Mouse (Mus musculus) granulocyte monocyte progenitor cell, adult 5-6 weeks (primary cell): ENCODE data around the gene Pold2. TPM values are rescaled to one million over a fixed set of nuclear protein-coding genes. Genes with fewer than 3 reads are reported as not detected.
"Not testable (repeated sequence)": the region's sequence is repeated elsewhere in the genome, so short reads cannot be mapped to it uniquely, and the experiment has no call there.

Experiments
- ATAC-seq: replicated peaks from 2 replicates; pipeline ENCODE4 v1.8.0; 2016; ENCODE audit warnings: mild to moderate bottlenecking, moderate TSS enrichment, inconsistent platforms; ENCODE audit not compliant: poor library complexity, severe bottlenecking
- total RNA-seq, 2 experiments: library from RNA; stranded (forward) in 1 of 2; stranded (reverse) in 1 of 2; fragments of 200-712, 200-1000 nt in 1 of 2; fragments of >200 nt in 1 of 2; fragmentation: Nextera tagmentation in 1 of 2; gene quantifications; 2 replicates each; pipeline ENCODE4 v1.2.3; 2014 to 2017

Pold2 gene
- total RNA-seq, 2 experiments from 2014 or later: 88.5 to 95.4 TPM

GRCm38 (mm10) chr11:5899286-5899685, 21.2 kb upstream of the Pold2 start:
- ATAC-seq: no peak

GRCm38 (mm10) chr11:5898531-5898930, 20.4 kb upstream of the Pold2 start, which contains the start of gene Myl7:
Gene Myl7 (minus strand): TSS chr11:5898782.
- ATAC-seq: no peak

- ATAC-seq: no peak
Measured at GRCm38 (mm10) chr11:5897839-5898238, 19.7 kb upstream of the Pold2 start.

GRCm38 (mm10) chr11:5897230-5897629, 19.1 kb upstream of the Pold2 start:
- ATAC-seq: 0 out of 2 replicates have a peak, but pooled peaks have one; percentile 10

GRCm38 (mm10) chr11:5893807-5894206, 15.7 kb upstream of the Pold2 start:
- no peak for ATAC-seq

- no peak for ATAC-seq
Measured at GRCm38 (mm10) chr11:5892810-5893368, 14.8 kb upstream of the Pold2 start.

GRCm38 (mm10) chr11:5892151-5892591, 14.1 kb upstream of the Pold2 start:
- ATAC-seq: peak; percentile 83

- ATAC-seq: not testable (repeated sequence)
Measured at GRCm38 (mm10) chr11:5888563-5888962, 10.5 kb upstream of the Pold2 start.

- no peak for ATAC-seq
Measured at GRCm38 (mm10) chr11:5887250-5887649, 9.2 kb upstream of the Pold2 start.

- ATAC-seq: peak; percentile 60
Measured at GRCm38 (mm10) chr11:5886187-5886586, 8.1 kb upstream of the Pold2 start.

GRCm38 (mm10) chr11:5882518-5882917, 4.4 kb upstream of the Pold2 start:
- ATAC-seq: peak; percentile 33

GRCm38 (mm10) chr11:5879905-5880304, 1.8 kb upstream of the Pold2 start:
- peak; percentile 36; the same call in 1 of the 2 replicates for ATAC-seq

GRCm38 (mm10) chr11:5878661-5879060, 569 bp upstream of the Pold2 start:
- no peak for ATAC-seq

GRCm38 (mm10) chr11:5877421-5877820, 671 bp downstream of the Pold2 start:
- no peak for ATAC-seq

- no peak for ATAC-seq
Measured at GRCm38 (mm10) chr11:5873192-5873591, 4.9 kb downstream of the Pold2 start.

- ATAC-seq: no peak
Measured at GRCm38 (mm10) chr11:5872707-5873106, 5.4 kb downstream of the Pold2 start.

GRCm38 (mm10) chr11:5870069-5870468, 8.0 kb downstream of the Pold2 start:
- no peak for ATAC-seq

GRCm38 (mm10) chr11:5869331-5869730, 8.8 kb downstream of the Pold2 start:
- ATAC-seq: no peak

GRCm38 (mm10) chr11:5868324-5868723, 9.8 kb downstream of the Pold2 start:
- no peak for ATAC-seq

- ATAC-seq: no peak
Measured at GRCm38 (mm10) chr11:5867196-5867595, 10.9 kb downstream of the Pold2 start.

GRCm38 (mm10) chr11:5862394-5863105, 15.5 kb downstream of the Pold2 start:
- ATAC-seq: no peak
